ENCODE assay signal across 24 mouse cellular contexts in the genomic region with DNA sequence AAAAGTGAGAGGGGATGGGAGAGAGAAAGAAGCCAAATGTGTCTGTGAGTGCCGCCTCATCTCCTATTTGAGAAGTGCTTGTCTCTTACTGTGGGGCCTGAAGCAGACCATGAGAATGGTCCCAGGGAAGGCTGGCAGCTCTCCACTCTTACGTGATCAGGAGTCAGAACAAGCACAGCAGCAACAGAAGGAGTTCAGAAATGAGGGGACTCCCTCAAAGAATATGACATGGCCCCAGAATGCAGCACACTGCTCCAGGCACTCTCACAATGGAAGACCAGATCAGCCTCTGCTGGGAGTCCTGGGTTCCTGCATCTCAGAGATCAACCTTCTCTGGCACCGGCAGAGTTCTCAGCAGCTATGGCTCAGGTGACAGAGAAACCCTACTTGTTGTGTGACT. TPM values are rescaled to one million over a fixed set of nuclear protein-coding genes. Genes with fewer than 3 reads are reported as not detected.
A peak's percentile ranks its signal among the peaks of the same experiment; 100 is the strongest.
DNase-seq lines count a peak whose midpoint lies in the region; ATAC-seq and TF ChIP-seq lines count a peak whose summit lies in the region.
"Had no signal": no experiment of that assay in that cellular context is flagged by ENCODE, and none has a peak within 500 bp of the region (broad histone marks: within the 10 kb centered on the region; RNA-seq: fewer than 3 reads in every experiment).

No protein-coding gene starts in this region.

- TF ChIP-seq CTCF in cerebellum, adult 2 months (IDR thresholded peaks at IDR 0.05; ENCODE audit: borderline replicate concordance, insufficient read depth, low read depth, low read length) = no peak
- TF ChIP-seq CTCF in intestine, postnatal 0 days (IDR thresholded peaks at IDR 0.05; ENCODE audit: low read depth) = peak; percentile 6; the same call in 1 of the 2 replicates

- ATAC-seq in intestine, postnatal 0 days = no peak
- no peak for ATAC-seq in intestine, embryonic 15.5 days
- ATAC-seq in midbrain, embryonic 14.5 days (ENCODE audit: low FRiP score, low TSS enrichment) = no peak
- no peak for ATAC-seq in midbrain, embryonic 13.5 days
- ATAC-seq: activated CD4-positive, CD25-positive, alpha-beta regulatory T cell, adult 4 months; CD4-positive, CD25-positive, alpha-beta regulatory T cell, adult 4 months; forebrain, embryonic 13.5 days; intestine, embryonic 16.5 days; Patski had no signal

- no peaks in the 10 kb centered on the region for H3K9me3 ChIP-seq in intestine, postnatal 0 days (ENCODE audit: control insufficient read depth)
- H3K9me3 ChIP-seq in intestine, embryonic 15.5 days = no peaks in the 10 kb centered on the region
- H3K9me3 ChIP-seq in midbrain, embryonic 14.5 days (ENCODE audit: control insufficient read depth, low read length) = no peaks in the 10 kb centered on the region
- H3K9me3 ChIP-seq in midbrain, embryonic 13.5 days = no peaks in the 10 kb centered on the region
- H3K9me3 ChIP-seq: embryonic facial prominence, embryonic 10.5 days; forebrain, embryonic 13.5 days; heart, embryonic 10.5 days; hindbrain, embryonic 12.5 days had no signal

- 73% methylated on average over 3 of the region's 3 CpGs for WGBS in cerebellum, adult 2 months
- 59% methylated on average over 3 of the region's 3 CpGs for WGBS in intestine, postnatal 0 days
- WGBS in intestine, embryonic 15.5 days = 61% methylated on average over 3 of the region's 3 CpGs
- WGBS in midbrain, embryonic 14.5 days = 59% methylated on average over 3 of the region's 3 CpGs
- WGBS in midbrain, embryonic 13.5 days = 54% methylated on average over 3 of the region's 3 CpGs

- H3K27ac ChIP-seq in cerebellum, adult 2 months (ENCODE audit: insufficient read depth, low read length) = no peak overlapping the region
- no peak overlapping the region for H3K27ac ChIP-seq in intestine, postnatal 0 days (ENCODE audit: low read depth, low read length)
- no peak overlapping the region for H3K27ac ChIP-seq in intestine, embryonic 15.5 days
- no peak overlapping the region for H3K27ac ChIP-seq in midbrain, embryonic 14.5 days (replicated peaks; ENCODE audit: low read depth, low read length)
- no peak overlapping the region for H3K27ac ChIP-seq in midbrain, embryonic 13.5 days
- H3K27ac ChIP-seq: embryonic facial prominence, embryonic 10.5 days; forebrain, embryonic 13.5 days; heart, embryonic 10.5 days; hindbrain, embryonic 12.5 days had no signal

- no peaks in the 10 kb centered on the region for H3K4me1 ChIP-seq in cerebellum, adult 2 months (ENCODE audit: control insufficient read depth, insufficient read depth, low read length)
- no peaks in the 10 kb centered on the region for H3K4me1 ChIP-seq in intestine, postnatal 0 days (replicated peaks; ENCODE audit: control insufficient read depth, insufficient read depth, low read length)
- peaks cover 9% of the 10 kb centered on the region for H3K4me1 ChIP-seq in intestine, embryonic 15.5 days (replicated peaks)
- H3K4me1 ChIP-seq in midbrain, embryonic 14.5 days (ENCODE audit: control insufficient read depth, insufficient read depth, low read length) = peaks cover 24% of the 10 kb centered on the region
- peaks cover 41% of the 10 kb centered on the region for H3K4me1 ChIP-seq in midbrain, embryonic 13.5 days (replicated peaks)

- no peak for TF ChIP-seq POLR2A in cerebellum, adult 2 months (IDR thresholded peaks at IDR 0.05; ENCODE audit: borderline replicate concordance, insufficient read depth, low read length)

- H3K4me3 ChIP-seq in cerebellum, adult 2 months (replicated peaks; ENCODE audit: insufficient read depth, low read depth, low read length) = no peak overlapping the region
- no peak overlapping the region for H3K4me3 ChIP-seq in intestine, postnatal 0 days (ENCODE audit: low read depth, low read length)
- H3K4me3 ChIP-seq in intestine, embryonic 15.5 days (replicated peaks) = no peak overlapping the region
- H3K4me3 ChIP-seq in midbrain, embryonic 14.5 days (replicated peaks; ENCODE audit: low read depth, low read length) = no peak overlapping the region
- no peak overlapping the region for H3K4me3 ChIP-seq in midbrain, embryonic 13.5 days (replicated peaks)
- H3K4me3 ChIP-seq: embryonic facial prominence, embryonic 10.5 days; forebrain, embryonic 13.5 days; heart, embryonic 10.5 days; hindbrain, embryonic 12.5 days had no signal

- H3K27me3 ChIP-seq in cerebellum, adult 2 months (ENCODE audit: control insufficient read depth, insufficient read depth, low read length) = peaks cover 3% of the 10 kb centered on the region; the same call in 1 of the 2 replicates
- H3K27me3 ChIP-seq in intestine, postnatal 0 days (replicated peaks; ENCODE audit: control insufficient read depth, insufficient read depth, low read length) = peaks cover 57% of the 10 kb centered on the region
- H3K27me3 ChIP-seq in intestine, embryonic 15.5 days (replicated peaks) = peaks cover 54% of the 10 kb centered on the region
- peaks cover 14% of the 10 kb centered on the region for H3K27me3 ChIP-seq in midbrain, embryonic 14.5 days (ENCODE audit: control insufficient read depth, insufficient read depth, low read length)
- H3K27me3 ChIP-seq in midbrain, embryonic 13.5 days = peaks cover 58% of the 10 kb centered on the region

- H3K9ac ChIP-seq in intestine, postnatal 0 days (ENCODE audit: low read depth, low read length) = no peak overlapping the region
- H3K9ac ChIP-seq in intestine, embryonic 15.5 days = no peak overlapping the region
- H3K9ac ChIP-seq in midbrain, embryonic 14.5 days (replicated peaks; ENCODE audit: low read length) = no peak overlapping the region
- no peak overlapping the region for H3K9ac ChIP-seq in midbrain, embryonic 13.5 days (replicated peaks)
- H3K9ac ChIP-seq: forebrain, embryonic 13.5 days; hindbrain, embryonic 12.5 days had no signal

- no peak overlapping the region for H3K4me2 ChIP-seq in intestine, postnatal 0 days (replicated peaks; ENCODE audit: low read depth)
- no peak overlapping the region for H3K4me2 ChIP-seq in intestine, embryonic 15.5 days (replicated peaks)
- H3K4me2 ChIP-seq in midbrain, embryonic 14.5 days (ENCODE audit: low read length) = no peak overlapping the region
- no peak overlapping the region for H3K4me2 ChIP-seq in midbrain, embryonic 13.5 days (replicated peaks)
- H3K4me2 ChIP-seq: forebrain, embryonic 13.5 days; hindbrain, embryonic 12.5 days had no signal

- H3K36me3 ChIP-seq in intestine, postnatal 0 days (ENCODE audit: control insufficient read depth, insufficient read depth) = no peaks in the 10 kb centered on the region
- no peaks in the 10 kb centered on the region for H3K36me3 ChIP-seq in intestine, embryonic 15.5 days
- H3K36me3 ChIP-seq in midbrain, embryonic 14.5 days (ENCODE audit: control insufficient read depth, insufficient read depth, low read length) = no peaks in the 10 kb centered on the region
- no peaks in the 10 kb centered on the region for H3K36me3 ChIP-seq in midbrain, embryonic 13.5 days
- H3K36me3 ChIP-seq: embryonic facial prominence, embryonic 10.5 days; heart, embryonic 10.5 days; hindbrain, embryonic 12.5 days had no signal

- peak; percentile 71 to 77 for DNase-seq in cerebellum, postnatal 10 days
- no peak for DNase-seq in cerebellum, adult 2 months
- DNase-seq in midbrain, embryonic 14.5 days = peak; percentile 23
- no peak for DNase-seq in gastrocnemius, postnatal 4 days (ENCODE audit: low spot score in 2 of 2)
- DNase-seq: adrenal gland, postnatal 14 days; B cell, adult 2 months; cerebellum, adult 9-10 months; gastrocnemius, postnatal 36 days; heart, adult 18-20 months; heart, postnatal 10 days; heart, postnatal 4 days had no signal

RNA-seq across cellular contexts. Expression of gene Insm1, which starts 5.9 kb away (rescaled TPM):
- polyA plus RNA-seq in cerebellum, adult 2 months (2012; rRNA removed) = 0.65 and 0.74 TPM in 2 replicates
- 0.43 and 0.48 TPM in 2 replicates for polyA plus RNA-seq in intestine, postnatal 0 days (2015; fragmentation: Nextera tagmentation; extraction: Ambion mirVana)
- polyA plus RNA-seq in intestine, embryonic 15.5 days (2015; fragmentation: Nextera tagmentation; extraction: Ambion mirVana) = 1.1 TPM in 2 replicates
- polyA plus RNA-seq in midbrain, embryonic 14.5 days (2014; fragmentation: Nextera tagmentation; extraction: Ambion mirVana) = 5.8 and 7.6 TPM in 2 replicates
- polyA plus RNA-seq in midbrain, embryonic 13.5 days (2015; fragmentation: Nextera tagmentation; extraction: Ambion mirVana) = 7.1 and 8.9 TPM in 2 replicates
- total RNA-seq in gastrocnemius, postnatal 4 days (2021) = under 1 TPM in 1 of 2 experiments, not detected in 1; 0.12 TPM
- total RNA-seq: gastrocnemius, adult 8-10 months; gastrocnemius, postnatal 36 days; heart, postnatal 10 days; heart, postnatal 4 days had no signal
- polyA plus RNA-seq: activated CD4-positive, CD25-positive, alpha-beta regulatory T cell, adult 4 months; CD4-positive, CD25-positive, alpha-beta regulatory T cell, adult 4 months; heart, embryonic 14.5 days; Patski had no signal

Comparison
In these comparisons a context has a peak if more than half of its experiments do, and no peak if none do; other contexts are left out.
1. DNase-seq: peak in cerebellum, postnatal 10 days (2 of 2) and midbrain, embryonic 14.5 days (single experiment); none in cerebellum, adult 2 months (0 of 2) and gastrocnemius, postnatal 4 days (0 of 2).